In genomic region chr2:69629914-69630313, GRCm38 (mm10) we compare ENCODE assay signal across 20 mouse cellular contexts. TPM values are rescaled to one million over a fixed set of nuclear protein-coding genes. Genes with fewer than 3 reads are reported as not detected.
"Had no signal": no experiment of that assay in that cellular context is flagged by ENCODE, and none has a peak within 500 bp of the region (broad histone marks: within the 10 kb centered on the region; RNA-seq: fewer than 3 reads in every experiment).

No protein-coding gene starts in this region.

- DNase-seq: kidney, adult 11 months; kidney, postnatal 10 days; layer of hippocampus, adult 9-11 months; liver, embryonic 13.5 days; lung, adult 2 months; right cerebral cortex, adult 18-20 months; right cerebral cortex, postnatal 14 days; right cerebral cortex, postnatal 4 days; thymus, adult 2 months; thymus, postnatal 25 days had no signal

- H3K4me3 ChIP-seq: layer of hippocampus, adult 2 months; left cerebral cortex, adult 2 months; liver, embryonic 13.5 days; megakaryocyte, embryonic 14.5 days; midbrain, embryonic 10.5 days; midbrain, embryonic 13.5 days; myocyte had no signal

- H3K27ac ChIP-seq: hindbrain, postnatal 0 days; layer of hippocampus, adult 2 months; left cerebral cortex, adult 2 months; liver, embryonic 13.5 days; midbrain, embryonic 10.5 days; midbrain, embryonic 13.5 days had no signal

- H3K9ac ChIP-seq: liver, embryonic 13.5 days; midbrain, embryonic 13.5 days had no signal

- H3K9me3 ChIP-seq: liver, embryonic 13.5 days; midbrain, embryonic 13.5 days had no signal

- H3K36me3 ChIP-seq: liver, embryonic 13.5 days; midbrain, embryonic 10.5 days; midbrain, embryonic 13.5 days had no signal

- H3K27me3 ChIP-seq: liver, embryonic 13.5 days had no signal

- H3K4me2 ChIP-seq: liver, embryonic 13.5 days; midbrain, embryonic 13.5 days had no signal

- H3K4me1 ChIP-seq: liver, embryonic 13.5 days; megakaryocyte, embryonic 14.5 days; midbrain, embryonic 10.5 days; midbrain, embryonic 13.5 days had no signal

- ATAC-seq: hindbrain, postnatal 0 days; inflammation-experienced regulatory T-cells, adult 6 months; midbrain, embryonic 13.5 days; midbrain, embryonic 16.5 days had no signal

RNA-seq across cellular contexts. Expression of gene Bbs5, which starts 17.1 kb away (rescaled TPM):
- total RNA-seq: monocyte, adult 5-6 weeks had no signal

RNA-seq across cellular contexts. Expression of gene Klhl41, which starts 40.0 kb away (rescaled TPM):
- total RNA-seq: hindbrain, postnatal 0 days; monocyte, adult 5-6 weeks had no signal
- polyA plus RNA-seq: inflammation-experienced regulatory T-cells, adult 6 months had no signal

RNA-seq across cellular contexts. Expression of gene Lrp2, which starts 44.0 kb away (rescaled TPM):
- total RNA-seq: monocyte, adult 5-6 weeks had no signal
- polyA plus RNA-seq: inflammation-experienced regulatory T-cells, adult 6 months had no signal
